Mouse (Mus musculus) midbrain, embryonic 11.5 days (tissue): ENCODE measurements around the gene Mrpl53. TPM values are rescaled to one million over a fixed set of nuclear protein-coding genes. Genes with fewer than 3 reads are reported as not detected.
"Not testable (repeated sequence)": the region's sequence is repeated elsewhere in the genome, so short reads cannot be mapped to it uniquely, and the experiment has no call there.

Experiments
- ATAC-seq: fragments of 200-750 bp; cut with Nextera tagmentation; 2 replicates; pipeline ENCODE4 v1.8.0; 2017; ENCODE audit warnings: moderate TSS enrichment, moderate library complexity; ENCODE audit not compliant: low FRiP score
- DNase-seq: peaks from one replicate; pipeline ENCODE4 v3.0.0; 2015; ENCODE audit warnings: low spot score; ENCODE audit errors: missing footprints
- H3K27ac ChIP-seq: fragments of 300-500 bp; sonication (generic); 2 replicates; pipeline ENCODE4 v1.5.1; 2014; ENCODE audit warnings: low read depth, low read length
- H3K27me3 ChIP-seq: fragments of 300-500 bp; sonication (generic); 2 replicates; pipeline ENCODE4 v1.6.1; 2014; ENCODE audit warnings: mild to moderate bottlenecking, low read length, moderate library complexity, mixed read lengths; ENCODE audit not compliant: control insufficient read depth, insufficient read depth
- H3K36me3 ChIP-seq: fragments of 300-500 bp; sonication (generic); 2 replicates; pipeline ENCODE4 v1.6.1; 2014; ENCODE audit warnings: mild to moderate bottlenecking, low read length, moderate library complexity, mixed read lengths; ENCODE audit not compliant: control insufficient read depth, insufficient read depth
- H3K4me1 ChIP-seq: fragments of 300-500 bp; sonication (generic); 2 replicates; pipeline ENCODE4 v1.6.1; 2014; ENCODE audit warnings: low read length; ENCODE audit not compliant: control insufficient read depth, insufficient read depth
- H3K4me2 ChIP-seq: fragments of 300-500 bp; sonication (generic); 2 replicates; pipeline ENCODE4 v1.6.1; 2014; ENCODE audit warnings: mild to moderate bottlenecking, moderate library complexity
- H3K4me3 ChIP-seq: fragments of 300-500 bp; sonication (generic); 2 replicates; pipeline ENCODE4 v1.5.1; 2014; ENCODE audit warnings: low read depth, low read length
- H3K9ac ChIP-seq: fragments of 300-500 bp; sonication (generic); 2 replicates; pipeline ENCODE4 v1.6.1; 2014; ENCODE audit warnings: low read length
- H3K9me3 ChIP-seq: fragments of 300-500 bp; sonication (generic); 2 replicates; pipeline ENCODE4 v1.6.1; 2016; ENCODE audit warnings: low read length; ENCODE audit not compliant: control insufficient read depth
- WGBS: fragments of 180-500 bp; shearing (Covaris S2); extraction: QIAGEN DNeasy Blood & Tissue Kit; methylation state at CpG from one replicate; pipeline ENCODE4 v1.1.7; 2014; 5-methylcytosine and 5-hydroxymethylcytosine counted together
- microRNA counts: library from miRNA; unstranded; fragments of <30 nt; microRNA quantifications from one replicate; lab custom pipeline; 2015
- microRNA-seq: library from miRNA; unstranded; fragments of <30 nt; microRNA quantifications from one replicate; pipeline ENCODE4, GENCODE M21; 2017
- polyA plus RNA-seq: library from polyadenylated mRNA; unstranded; fragments of >200 nt; fragmentation: Nextera tagmentation; extraction: Ambion mirVana; gene quantifications from 2 replicates; pipeline ENCODE4 v1.2.1, GENCODE M21; 2014

Gene Mrpl53
- polyA plus RNA-seq, 1 experiment from 2014 or later: 130 TPM

DNA sequence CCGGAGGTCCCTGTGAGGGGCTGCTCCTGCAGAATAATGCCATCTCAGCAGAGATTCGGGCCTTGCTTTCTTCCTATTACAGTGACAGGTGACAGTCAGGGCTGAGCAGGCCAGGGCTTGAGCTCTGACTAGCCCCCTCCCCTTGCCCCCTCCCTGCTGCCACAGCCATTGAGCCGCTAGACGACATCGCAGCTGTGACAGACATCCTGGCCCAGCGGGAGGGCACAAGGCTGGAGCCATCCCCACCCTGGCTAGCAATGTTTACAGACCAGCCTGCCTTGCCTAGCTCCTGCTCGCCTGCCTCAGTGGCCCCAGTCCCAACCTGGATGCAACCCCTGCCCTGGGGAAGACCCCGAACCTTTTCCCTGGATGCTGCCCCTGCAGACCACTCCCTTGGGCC is 42.9 kb downstream of the Mrpl53 start:
- Histone ChIP-seq H3K4me2 (no peak overlapping the region), H3K9me3 (no peaks in the 10 kb centered on the region), H3K4me3 (no peak overlapping the region), H3K27me3 (no peaks in the 10 kb centered on the region), H3K36me3 (peaks cover 11% of the 10 kb centered on the region; the same call in 1 of the 2 replicates), H3K4me1 (peaks cover 19% of the 10 kb centered on the region), H3K27ac (no peak overlapping the region), H3K9ac (peak overlapping the region; percentile 34)
- no peak for DNase-seq
- ATAC-seq: no peak
- 21% methylated on average over 8 of the region's 8 CpGs for WGBS

- no peak for ATAC-seq
- 87% methylated on average over 12 of the region's 12 CpGs for WGBS
- Histone ChIP-seq H3K4me1 (peaks cover 19% of the 10 kb centered on the region), H3K9me3 (no peaks in the 10 kb centered on the region), H3K36me3 (peaks cover 11% of the 10 kb centered on the region; the same call in 1 of the 2 replicates), H3K27ac (no peak overlapping the region), H3K9ac (no peak overlapping the region), H3K27me3 (no peaks in the 10 kb centered on the region), H3K4me3 (no peak overlapping the region), H3K4me2 (no peak overlapping the region)
- DNase-seq: no peak
Observed at GRCm38 (mm10) chr6:83153038-83153437, 44.2 kb downstream of the Mrpl53 start.

DNA sequence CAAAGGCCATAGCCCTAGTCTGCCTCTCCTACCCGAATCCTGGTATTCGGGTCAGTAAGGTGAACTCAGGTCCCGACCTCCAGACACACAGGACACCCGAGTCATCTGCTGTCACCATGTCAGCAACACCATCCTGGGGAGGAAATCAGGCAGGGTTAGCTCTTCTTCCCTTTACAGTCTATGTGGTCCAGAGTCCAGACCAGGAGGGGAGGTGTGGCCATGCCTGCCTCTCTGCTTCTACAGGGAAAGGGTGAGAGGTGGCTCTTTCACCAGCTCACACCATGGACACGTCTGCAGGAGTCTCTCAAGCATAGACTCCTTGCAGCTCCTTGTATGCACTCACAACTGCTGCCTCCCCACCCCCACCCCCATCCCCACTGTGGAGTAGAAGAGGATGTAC is 44.6 kb downstream of the Mrpl53 start:
- DNase-seq (no peak), ATAC-seq (no peak)
- WGBS: 76% methylated on average over 5 of the region's 5 CpGs
- Histone ChIP-seq H3K27me3 (no peaks in the 10 kb centered on the region), H3K4me1 (peaks cover 19% of the 10 kb centered on the region), H3K9me3 (no peaks in the 10 kb centered on the region), H3K9ac (no peak overlapping the region), H3K4me2 (no peak overlapping the region), H3K36me3 (peaks cover 11% of the 10 kb centered on the region; the same call in 1 of the 2 replicates), H3K27ac (no peak overlapping the region), H3K4me3 (no peak overlapping the region)

DNA sequence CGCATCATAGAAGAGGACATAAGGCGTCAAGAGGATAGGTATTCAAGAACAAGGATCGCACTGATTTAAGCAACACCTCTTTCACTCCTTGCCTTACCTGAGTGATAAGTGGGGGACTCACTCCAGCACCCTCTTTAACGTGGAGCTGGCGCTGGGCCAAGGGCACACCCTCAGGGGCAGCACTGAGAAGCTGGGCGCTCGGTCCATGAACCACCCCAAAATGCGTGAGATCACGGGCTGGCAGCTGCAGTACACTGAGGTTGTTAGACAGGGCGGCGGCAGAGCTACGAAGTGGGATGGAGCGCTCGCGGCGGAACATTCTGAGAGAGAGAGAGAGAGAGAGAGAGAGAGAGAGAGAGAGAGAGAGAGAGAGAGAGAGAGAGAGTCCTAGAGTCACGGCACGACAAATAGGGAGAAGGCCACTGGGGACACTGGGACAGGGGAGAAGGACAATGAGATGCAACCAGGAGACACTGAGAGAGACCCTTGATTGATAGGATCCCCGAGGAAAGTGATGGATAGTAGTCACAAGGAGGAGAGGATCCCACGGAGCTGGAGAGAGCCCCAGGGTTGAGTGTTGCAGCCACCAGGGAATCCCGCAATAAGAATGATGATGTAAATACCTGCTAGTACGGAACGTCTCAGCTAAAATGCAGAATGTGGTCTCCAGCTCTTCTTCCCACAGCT is 46.9 kb downstream of the Mrpl53 start:
- DNase-seq (no peak), ATAC-seq (peak; percentile 65)
- peaks cover 18% of the 10 kb centered on the region for H3K4me1 ChIP-seq
- peaks cover 7% of the 10 kb centered on the region; the same call in 1 of the 2 replicates for H3K36me3 ChIP-seq
- no peaks in the 10 kb centered on the region for H3K9me3 ChIP-seq
- H3K4me3 ChIP-seq: peak overlapping the region; percentile 53
- H3K27me3 ChIP-seq: peaks cover 8% of the 10 kb centered on the region
- H3K27ac ChIP-seq: no peak overlapping the region
- peak overlapping the region; percentile 88 for H3K4me2 ChIP-seq
- peak overlapping the region; percentile 71 for H3K9ac ChIP-seq
- 9% methylated on average over 23 of the region's 23 CpGs for WGBS

DNA sequence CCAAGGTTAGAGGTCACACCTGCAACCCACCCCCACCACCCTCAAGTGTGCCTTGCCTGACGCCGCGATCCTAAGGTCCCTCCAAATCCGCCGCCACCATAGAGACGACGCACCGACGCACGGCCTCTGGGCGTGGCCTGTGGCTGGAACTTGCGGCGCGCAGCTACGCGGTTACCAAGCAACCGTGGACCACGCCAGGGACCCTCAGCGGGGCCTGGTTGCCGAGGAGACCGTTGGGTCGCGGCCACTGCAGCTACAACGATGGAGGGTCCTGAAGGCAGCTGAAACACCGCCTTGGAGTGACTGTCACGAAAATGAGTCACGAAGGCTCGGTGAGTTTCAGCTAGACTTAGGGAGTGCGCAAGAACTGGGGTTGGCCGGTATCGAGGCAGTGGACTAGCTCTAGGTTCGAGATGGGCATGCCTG is 47.4 kb downstream of the Mrpl53 start, which contains the start of the genes Wdr54 and 1700003E16Rik:
Wdr54 (minus strand) TSS at position 139 of the 426 bp plus-strand sequence.
1700003E16Rik (plus strand) TSS at position 146 of the 426 bp plus-strand sequence.
- H3K9ac ChIP-seq: peak within 1 kb of the TSS; percentile 71
- peak within 1 kb of the TSS; percentile 88 for H3K4me2 ChIP-seq
- no peaks in the 10 kb centered on the region for H3K9me3 ChIP-seq
- H3K36me3 ChIP-seq: peaks cover 7% of the 10 kb centered on the region; the same call in 1 of the 2 replicates
- peaks cover 14% of the 10 kb centered on the region for H3K27me3 ChIP-seq
- ATAC-seq (peak; percentile 95), DNase-seq (peak; percentile 99)
- WGBS: 1% methylated on average over 32 of the region's 32 CpGs
- no peak within 1 kb of the TSS for H3K27ac ChIP-seq
- H3K4me1 ChIP-seq: peaks cover 16% of the 10 kb centered on the region
- peak within 1 kb of the TSS; percentile 53 for H3K4me3 ChIP-seq

GRCm38 (mm10) chr6:83159456-83159855 is 50.6 kb downstream of the Mrpl53 start:
- H3K4me1 ChIP-seq: peaks cover 20% of the 10 kb centered on the region
- not testable (repeated sequence) for H3K9ac ChIP-seq, H3K9me3 ChIP-seq, H3K4me2 ChIP-seq, DNase-seq, H3K27ac ChIP-seq, H3K36me3 ChIP-seq, ATAC-seq, H3K4me3 ChIP-seq
- 12% methylated on average over 3 of the region's 3 CpGs for WGBS
- peaks cover 31% of the 10 kb centered on the region for H3K27me3 ChIP-seq

MicroRNAs encoded within 50 kb of the gene (microRNA counts, 519-probe panel; counts per million panel counts)
- microRNA mmu-miR-3470a+mmu-miR-3470b (lab: Ali Mortazavi, UCI): not detected

Small RNA genes lying within 50 kb of the gene (microRNA-seq; reads per million reads assigned to microRNA genes)
- not detected for gene Mir3470a

Other genes starting within 250 kb of the Mrpl53 start
- gene Sema4f, start 169.3 kb upstream of the Mrpl53 start, polyA plus RNA-seq: 0.91 and 1.1 TPM in 2 replicates
- 0.18 TPM in 1 of 2 replicates, not detected in the other for gene M1ap, start 162.1 kb upstream of the Mrpl53 start, polyA plus RNA-seq
- 4.0 and 5.2 TPM in 2 replicates for gene Dok1, start 75.6 kb upstream of the Mrpl53 start, polyA plus RNA-seq
- gene Loxl3, start 74.9 kb upstream of the Mrpl53 start, polyA plus RNA-seq: 6.6 and 6.8 TPM in 2 replicates
- 109 and 111 TPM in 2 replicates for gene Aup1, start 54.5 kb upstream of the Mrpl53 start, polyA plus RNA-seq
- 28.2 and 30.0 TPM in 2 replicates for gene Htra2, start 53.8 kb upstream of the Mrpl53 start, polyA plus RNA-seq
- gene Dqx1, start 51.2 kb upstream of the Mrpl53 start, polyA plus RNA-seq: 0.43 and 0.68 TPM in 2 replicates
- gene Tlx2, start 38.7 kb upstream of the Mrpl53 start, polyA plus RNA-seq: not detected in 2 replicates
- gene Pcgf1, start 31.2 kb upstream of the Mrpl53 start, polyA plus RNA-seq: 31.5 and 35.5 TPM in 2 replicates
- 0.44 TPM in 1 of 2 replicates, not detected in the other for gene Lbx2, start 22.7 kb upstream of the Mrpl53 start, polyA plus RNA-seq
- 0.83 and 1.00 TPM in 2 replicates for gene Ccdc142, start 7.4 kb upstream of the Mrpl53 start, polyA plus RNA-seq
- 1.2 and 2.3 TPM in 2 replicates for gene Gm42688, start 7.4 kb upstream of the Mrpl53 start, polyA plus RNA-seq
- 21.6 and 23.4 TPM in 2 replicates for gene Mogs, start 6.5 kb downstream of the Mrpl53 start, polyA plus RNA-seq
- 134 and 153 TPM in 2 replicates for gene Wbp1, start 12.5 kb downstream of the Mrpl53 start, polyA plus RNA-seq
- gene Ino80b, start 16.4 kb downstream of the Mrpl53 start, polyA plus RNA-seq: 18.8 and 19.4 TPM in 2 replicates
- 13.6 and 16.6 TPM in 2 replicates for gene Rtkn, start 26.4 kb downstream of the Mrpl53 start, polyA plus RNA-seq
- 11.1 and 13.7 TPM in 2 replicates for gene Wdr54, start 47.4 kb downstream of the Mrpl53 start, polyA plus RNA-seq
- gene 1700003E16Rik, start 47.4 kb downstream of the Mrpl53 start, polyA plus RNA-seq: 1.7 TPM in 2 replicates
- gene Dctn1, start 56.9 kb downstream of the Mrpl53 start, polyA plus RNA-seq: 80.2 and 81.7 TPM in 2 replicates
- gene Slc4a5, start 110.8 kb downstream of the Mrpl53 start, polyA plus RNA-seq: 0.52 and 0.68 TPM in 2 replicates
- gene Mthfd2, start 216.9 kb downstream of the Mrpl53 start, polyA plus RNA-seq: 48.0 and 51.6 TPM in 2 replicates
- gene Mob1a, start 217.0 kb downstream of the Mrpl53 start, polyA plus RNA-seq: 73.7 and 82.0 TPM in 2 replicates
- gene Bola3, start 240.1 kb downstream of the Mrpl53 start, polyA plus RNA-seq: 134 and 144 TPM in 2 replicates